Mouse (Mus musculus) CH12.LX (cell line): Measurements from ENCODE around the gene A430078G23Rik. TPM values are rescaled to one million over a fixed set of nuclear protein-coding genes. Genes with fewer than 3 reads are reported as not detected.

Source experiments
- DNase-seq: peaks from one replicate; pipeline ENCODE4 v3.0.0-alpha.2; 2013; ENCODE audit errors: extremely low read depth
- H3K27ac ChIP-seq: 2 replicates; pipeline ENCODE4 v1.5.1; 2012; ENCODE audit warnings: low read depth, mild to moderate bottlenecking, control low read depth, moderate library complexity; ENCODE audit not compliant: insufficient read depth
- H3K27me3 ChIP-seq: replicated peaks from 2 replicates; pipeline ENCODE3; 2012; ENCODE audit warnings: inconsistent platforms
- H3K36me3 ChIP-seq, 2 experiments: replicated peaks in 1 of 2; 2 replicates each; pipeline versions ENCODE3 to v1.6.1; 2012; ENCODE audit warnings: inconsistent platforms in 1 of 2, low read length in 1 of 2, mild to moderate bottlenecking in 1 of 2, mixed read lengths in 1 of 2, moderate library complexity in 1 of 2; ENCODE audit not compliant: control insufficient read depth in 1 of 2, insufficient read depth in 1 of 2
- H3K4me1 ChIP-seq, 2 experiments: 2 replicates each; pipeline ENCODE4 v1.6.1; 2012; ENCODE audit warnings: inconsistent platforms in 1 of 2, moderate library complexity in 1 of 2; ENCODE audit not compliant: insufficient read depth in 2 of 2, control insufficient read depth in 1 of 2
- H3K4me2 ChIP-seq: 2 replicates; pipeline ENCODE4 v1.6.1; 2012; ENCODE audit warnings: low read depth, mild to moderate bottlenecking, control low read depth; ENCODE audit not compliant: poor library complexity, insufficient read depth, severe bottlenecking
- H3K4me3 ChIP-seq, 3 experiments: fragments of 150-350 bp in 1 of 3; sonication (generic) in 1 of 3; replicated peaks in 1 of 3; 2 replicates each; pipeline versions ENCODE3 to v1.5.1; 2011 to 2012; ENCODE audit warnings: low read depth in 2 of 3, low read length in 2 of 3, mild to moderate bottlenecking in 2 of 3, moderate library complexity in 2 of 3, control low read depth in 1 of 3, improper control_type of control experiment in 1 of 3, inconsistent platforms in 1 of 3, mixed read lengths in 1 of 3; ENCODE audit not compliant: poor library complexity in 1 of 3
- H3K79me2 ChIP-seq: replicated peaks from 2 replicates; pipeline ENCODE4 v1.6.1; 2012; ENCODE audit warnings: mild to moderate bottlenecking, moderate library complexity; ENCODE audit not compliant: control insufficient read depth, poor library complexity, insufficient read depth, severe bottlenecking; ENCODE audit errors: extremely low read depth
- H3K9ac ChIP-seq: 2 replicates; pipeline ENCODE4 v1.6.1; 2012; ENCODE audit warnings: low read depth, mild to moderate bottlenecking, control low read depth, moderate library complexity; ENCODE audit not compliant: insufficient read depth
- H3K9me3 ChIP-seq: replicated peaks from 2 replicates; pipeline ENCODE3; 2012; ENCODE audit warnings: low read length, inconsistent platforms, mixed read lengths
- BHLHE40 ChIP-seq: IDR thresholded peaks from 2 replicates; pipeline ENCODE4 v1.6.1; 2011; ENCODE audit warnings: mild to moderate bottlenecking, low read depth, low read length, improper control_type of control experiment
- CHD1 ChIP-seq: IDR thresholded peaks from 2 replicates; pipeline ENCODE4 v1.6.1; 2012; ENCODE audit warnings: low read depth, low read length, improper control_type of control experiment, inconsistent platforms
- CTCF ChIP-seq, 2 experiments: IDR thresholded peaks in 1 of 2; conservative IDR thresholded peaks in 1 of 2; 2 replicates each; pipeline ENCODE4 v1.5.1; 2011 to 2012; ENCODE audit warnings: low read depth in 2 of 2, low read length in 2 of 2, improper control_type of control experiment in 1 of 2, inconsistent platforms in 1 of 2, mild to moderate bottlenecking in 1 of 2, moderate library complexity in 1 of 2
- ELF1 ChIP-seq: IDR thresholded peaks from 2 replicates; pipeline ENCODE4 v1.6.1; 2014; ENCODE audit warnings: low read depth, mild to moderate bottlenecking, inconsistent platforms, low read length, improper control_type of control experiment
- ETS1 ChIP-seq: conservative IDR thresholded peaks from 2 replicates; pipeline ENCODE4 v1.6.1; 2012; ENCODE audit warnings: low read depth, mild to moderate bottlenecking, inconsistent platforms, low read length, improper control_type of control experiment, moderate library complexity
- GABPA ChIP-seq: IDR thresholded peaks from 2 replicates; pipeline ENCODE4 v1.6.1; 2012; ENCODE audit warnings: low read depth, low read length, improper control_type of control experiment, inconsistent platforms; ENCODE audit not compliant: insufficient replicate concordance
- HCFC1 ChIP-seq: IDR thresholded peaks from 2 replicates; pipeline ENCODE4 v1.6.1; 2012; ENCODE audit warnings: low read depth, mild to moderate bottlenecking, inconsistent platforms, low read length, improper control_type of control experiment
- IRF4 ChIP-seq: IDR thresholded peaks from 2 replicates; pipeline ENCODE4 v1.6.1; 2014; ENCODE audit warnings: low read depth, mild to moderate bottlenecking, inconsistent platforms, low read length, improper control_type of control experiment
- JUND ChIP-seq: conservative IDR thresholded peaks from 2 replicates; pipeline ENCODE4 v1.6.1; 2011; ENCODE audit warnings: low read depth, low read length, improper control_type of control experiment
- KAT2A ChIP-seq: IDR thresholded peaks from 2 replicates; pipeline ENCODE4 v1.6.1; 2012; ENCODE audit warnings: low read length, improper control_type of control experiment, inconsistent platforms; ENCODE audit not compliant: insufficient replicate concordance
- MAFK ChIP-seq: IDR thresholded peaks from 2 replicates; pipeline ENCODE4 v1.6.1; 2011; ENCODE audit warnings: low read length, improper control_type of control experiment; ENCODE audit not compliant: insufficient replicate concordance
- MAX ChIP-seq: IDR thresholded peaks from 2 replicates; pipeline ENCODE4 v1.6.1; 2011; ENCODE audit warnings: low read length, improper control_type of control experiment
- MAZ ChIP-seq: IDR thresholded peaks from 2 replicates; pipeline ENCODE4 v1.6.1; 2012; ENCODE audit warnings: low read depth, mild to moderate bottlenecking, inconsistent platforms, low read length, improper control_type of control experiment, moderate library complexity
- NELFE ChIP-seq: IDR thresholded peaks from 2 replicates; pipeline ENCODE4 v1.6.1; 2011; ENCODE audit warnings: low read depth, low read length, improper control_type of control experiment
- NRF1 ChIP-seq: IDR thresholded peaks from 2 replicates; pipeline ENCODE4 v1.6.1; 2014; ENCODE audit warnings: low read depth, mild to moderate bottlenecking, inconsistent platforms, low read length, improper control_type of control experiment, moderate library complexity
- PAX5 ChIP-seq: IDR thresholded peaks from 2 replicates; pipeline ENCODE4 v1.6.1; 2012; ENCODE audit warnings: low read length, inconsistent platforms, mixed read lengths
- POLR2A ChIP-seq: IDR thresholded peaks from 2 replicates; pipeline ENCODE4 v1.6.1; 2011; ENCODE audit warnings: low read depth, mild to moderate bottlenecking, improper control_type of control experiment, low read length
- POLR2AphosphoS2 ChIP-seq: IDR thresholded peaks from 2 replicates; pipeline ENCODE4 v1.6.1; 2011; ENCODE audit warnings: low read depth, low read length, improper control_type of control experiment
- RAD21 ChIP-seq: IDR thresholded peaks from 2 replicates; pipeline ENCODE4 v1.6.1; 2011; ENCODE audit warnings: low read depth, mild to moderate bottlenecking, low read length, improper control_type of control experiment, moderate library complexity
- RCOR1 ChIP-seq: conservative IDR thresholded peaks from 2 replicates; pipeline ENCODE4 v1.6.1; 2012; ENCODE audit warnings: low read depth, mild to moderate bottlenecking, inconsistent platforms, low read length, improper control_type of control experiment
- SIN3A ChIP-seq: IDR thresholded peaks from 2 replicates; pipeline ENCODE4 v1.6.1; 2012; ENCODE audit warnings: low read length, improper control_type of control experiment, inconsistent platforms
- SMC3 ChIP-seq: IDR thresholded peaks from 2 replicates; pipeline ENCODE4 v1.6.1; 2011; ENCODE audit warnings: low read depth, low read length, improper control_type of control experiment
- TCF12 ChIP-seq: IDR thresholded peaks from 2 replicates; pipeline ENCODE4 v1.6.1; 2014; ENCODE audit warnings: low read depth, mild to moderate bottlenecking, inconsistent platforms, low read length, improper control_type of control experiment
- UBTF ChIP-seq: IDR thresholded peaks from 2 replicates; pipeline ENCODE4 v1.6.1; 2012; ENCODE audit warnings: low read depth, mild to moderate bottlenecking, inconsistent platforms, low read length, improper control_type of control experiment, moderate library complexity
- USF2 ChIP-seq: conservative IDR thresholded peaks from 2 replicates; pipeline ENCODE4 v1.6.1; 2011; ENCODE audit warnings: low read depth, low read length, improper control_type of control experiment
- ZC3H11A ChIP-seq: IDR thresholded peaks from 2 replicates; pipeline ENCODE4 v1.6.1; 2012; ENCODE audit warnings: low read depth, mild to moderate bottlenecking, inconsistent platforms, low read length, improper control_type of control experiment
- ZMIZ1 ChIP-seq: IDR thresholded peaks from 2 replicates; pipeline ENCODE4 v1.6.1; 2012; ENCODE audit warnings: low read depth, mild to moderate bottlenecking, inconsistent platforms, low read length, improper control_type of control experiment
- ZNF384 ChIP-seq: IDR thresholded peaks from 2 replicates; pipeline ENCODE4 v1.6.1; 2012; ENCODE audit warnings: low read depth, low read length, improper control_type of control experiment, inconsistent platforms
- dilution Hi-C: fragments of 300-500 bp; cut with MboI; formaldehyde crosslinking; loops from 2 replicates; pipeline ENCODE4 v1.14.3; 2020; ENCODE audit warnings: low sequenced_read_pairs; ENCODE audit not compliant: extremely low pct_unique_long_range_greater_than_20kb, extremely low pct_ligation_motif_present
- in situ Hi-C: fragments of 300-500 bp; cut with MboI; formaldehyde crosslinking; loops from 3 replicates; pipeline ENCODE4 v1.14.3; 2019; ENCODE audit warnings: low sequenced_read_pairs, low pct_ligation_motif_present, low pct_unique_long_range_greater_than_20kb, mixed read lengths
- polyA plus RNA-seq: library from polyadenylated mRNA; unstranded; fragments of >175 nt; gene quantifications from 2 replicates; pipeline ENCODE4 v1.2.1, GENCODE M21; 2012; ENCODE audit warnings: low read depth; ENCODE audit not compliant: insufficient read length
- total RNA-seq, 2 experiments: library from RNA; depleted of rRNA; stranded (reverse); fragments of 300-350 nt in 1 of 2; fragments of >200 nt in 1 of 2; gene quantifications; 2 replicates each; pipeline ENCODE4 v1.2.3; 2012 to 2014

The A430078G23Rik gene
- total and polyA plus RNA-seq, 3 experiments, result not detected

DNA sequence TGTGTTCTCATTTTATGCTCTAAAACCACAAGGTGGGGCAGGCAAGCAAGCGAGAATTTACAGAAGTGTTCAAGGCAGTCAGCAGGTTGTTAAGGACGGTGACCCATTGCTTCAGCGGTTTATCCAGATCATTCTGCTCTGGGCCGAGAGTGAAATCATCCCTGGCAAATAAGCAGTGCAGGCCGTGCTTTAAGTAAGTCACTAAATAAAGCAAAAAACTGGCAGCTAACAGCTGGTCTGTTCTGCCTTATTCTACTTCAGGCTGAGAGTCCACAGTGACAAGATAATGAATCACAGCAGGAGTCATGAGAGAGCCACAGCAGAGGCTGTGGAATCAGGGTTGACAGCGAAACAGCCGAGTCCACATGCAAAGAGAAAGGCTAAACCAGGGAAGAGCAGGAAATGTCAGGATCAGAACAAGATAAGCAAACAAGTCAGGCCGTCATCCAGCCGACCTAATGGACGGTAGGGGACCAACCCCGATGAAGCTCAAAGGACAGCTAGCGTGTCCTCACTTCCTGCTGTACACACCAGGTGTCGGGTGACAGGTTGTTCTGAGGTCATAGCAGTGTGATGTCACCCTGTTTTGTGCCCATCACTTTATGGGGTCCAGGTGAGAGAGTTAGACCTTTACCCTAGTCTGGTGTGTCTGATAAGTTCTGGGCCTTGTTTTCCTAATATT is 4.9 kb upstream of the A430078G23Rik start:
- in situ Hi-C loops, result no loop called here
- Histone ChIP-seq H3K27me3 (no peaks in the 10 kb centered on the region), H3K4me1 (peaks cover 3 to 12% of the 10 kb centered on the region in 2 experiments; a peak in 3 of 4 replicates), H3K4me2 (no peak overlapping the region), H3K79me2 (no peaks in the 10 kb centered on the region)
- TF ChIP-seq ZC3H11A (no peak), SMC3 (no peak), HCFC1 (no peak), CHD1 (no peak), RCOR1 (no peak), POLR2AphosphoS2 (no peak), PAX5 (no peak), UBTF (no peak), ZNF384 (no peak), NRF1 (no peak), CTCF (conservative IDR thresholded peaks at IDR 0.05 in 1 of 2, IDR thresholded peaks at IDR 0.05 in 1 of 2; ENCODE audit: low read depth in 2 of 2, low read length in 2 of 2) (no peak), MAX (no peak)
- TF ChIP-seq, all 38 proteins: peak for 0
- Histone ChIP-seq H3K27ac (no peak overlapping the region), H3K9ac (no peak overlapping the region), H3K9me3 (no peaks in the 10 kb centered on the region), H3K36me3 (no peaks in the 10 kb centered on the region), H3K4me3 (no peak overlapping the region)
- dilution Hi-C loops, result no loop called here
- DNase-seq, result no peak

DNA sequence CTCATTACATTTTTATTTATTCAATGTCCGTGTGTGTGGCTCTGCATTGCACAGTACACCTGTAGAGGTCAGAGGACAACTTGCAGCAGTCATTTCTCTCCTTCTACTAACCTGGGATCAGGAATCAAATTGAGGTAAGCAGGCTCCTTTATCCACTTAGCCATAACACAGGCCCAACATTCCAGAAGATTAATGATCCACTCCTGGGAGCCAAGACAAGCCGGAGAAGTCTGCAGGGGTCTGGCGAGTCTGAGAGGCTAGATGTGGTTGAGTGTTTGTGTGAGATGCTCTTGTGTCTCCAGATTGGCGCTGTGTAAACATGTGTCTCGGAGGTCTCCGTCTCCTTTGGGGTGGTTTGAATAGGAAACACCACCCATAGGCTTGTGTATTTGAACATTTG is 2.5 kb upstream of the A430078G23Rik start:
- in situ Hi-C loops (loop anchor here (10.0 kb wide), 1 partner anchor 324 kb away; the partner anchor contains the start of genes Fcor and Trappc5), dilution Hi-C loops (no loop called here)
- H3K27ac ChIP-seq, result no peak overlapping the region
- H3K4me1 ChIP-seq, result peaks cover 3 to 33% of the 10 kb centered on the region in 2 experiments; a peak in 3 of 4 replicates
- no peaks in the 10 kb centered on the region for H3K27me3 ChIP-seq
- no peaks in the 10 kb centered on the region for H3K79me2 ChIP-seq
- H3K9me3 ChIP-seq, result no peaks in the 10 kb centered on the region
- TF ChIP-seq ETS1, result no peak
- no peak for TF ChIP-seq POLR2A
- TF ChIP-seq CHD1, result no peak
- TF ChIP-seq IRF4, result no peak
- TF ChIP-seq MAZ, result no peak
- no peak for TF ChIP-seq ELF1
- no peak for TF ChIP-seq KAT2A
- TF ChIP-seq RCOR1, result no peak
- no peak for TF ChIP-seq JUND
- no peak for TF ChIP-seq USF2
- TF ChIP-seq NELFE, result no peak
- TF ChIP-seq POLR2AphosphoS2, result no peak
- TF ChIP-seq RAD21, result no peak
- TF ChIP-seq SIN3A, result no peak
- no peak for TF ChIP-seq TCF12
- no peak for TF ChIP-seq ZMIZ1
- TF ChIP-seq GABPA, result no peak
- TF ChIP-seq BHLHE40, result no peak
- TF ChIP-seq SMC3, result no peak
- no peak for TF ChIP-seq MAFK
- H3K4me3 ChIP-seq, result no peak overlapping the region
- DNase-seq, result no peak
- H3K4me2 ChIP-seq, result no peak overlapping the region
- no peaks in the 10 kb centered on the region for H3K36me3 ChIP-seq
- H3K9ac ChIP-seq, result no peak overlapping the region
